Mouse (Mus musculus): ENCODE measurements at regions not wholly inside any gene's neighbourhood (a gene's known extent, or its start where the extent isn't known, plus 50 kb on each side); places are given as distances from the start of the nearest gene placed in this dataset.

GRCm38 (mm10) chr4:149844971-149845370 is 70.9 kb upstream of the Slc25a33 start:
- ATAC-seq (replicated peaks; ENCODE audit: insufficient number of reproducible peaks, low FRiP score, low TSS enrichment, poor library complexity, severe bottlenecking), result no peak

DNA sequence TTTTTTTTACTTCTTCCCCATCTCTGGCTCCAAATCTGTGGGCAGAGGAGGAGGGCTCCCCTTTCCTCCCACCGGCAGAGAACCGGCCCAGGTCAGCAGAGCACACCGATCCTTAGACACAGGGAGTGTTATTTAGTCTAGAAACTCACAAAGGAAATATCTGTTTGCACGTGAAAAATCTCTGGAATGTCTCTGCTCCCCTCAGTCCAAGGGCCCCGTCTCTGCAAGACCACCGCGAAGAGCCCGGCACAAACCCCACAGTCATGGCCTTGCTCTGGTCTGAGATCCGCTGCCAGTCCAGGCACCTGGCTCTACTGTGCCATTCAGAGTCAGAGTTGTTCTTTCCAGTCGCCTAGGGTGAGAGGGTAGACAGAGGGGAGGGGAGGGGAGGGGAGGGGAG is 69.7 kb upstream of the Slc25a33 start:
- ATAC-seq (replicated peaks; ENCODE audit: insufficient number of reproducible peaks, low FRiP score, low TSS enrichment, poor library complexity, severe bottlenecking), result no peak

GRCm38 (mm10) chr4:149842906-149843305 is 68.8 kb upstream of the Slc25a33 start:
- peak; percentile 55 for ATAC-seq (replicated peaks; ENCODE audit: insufficient number of reproducible peaks, low FRiP score, low TSS enrichment, poor library complexity, severe bottlenecking)

GRCm38 (mm10) chr4:149841856-149842255 is 67.8 kb upstream of the Slc25a33 start:
- no peak for ATAC-seq (replicated peaks; ENCODE audit: insufficient number of reproducible peaks, low FRiP score, low TSS enrichment, poor library complexity, severe bottlenecking)

DNA sequence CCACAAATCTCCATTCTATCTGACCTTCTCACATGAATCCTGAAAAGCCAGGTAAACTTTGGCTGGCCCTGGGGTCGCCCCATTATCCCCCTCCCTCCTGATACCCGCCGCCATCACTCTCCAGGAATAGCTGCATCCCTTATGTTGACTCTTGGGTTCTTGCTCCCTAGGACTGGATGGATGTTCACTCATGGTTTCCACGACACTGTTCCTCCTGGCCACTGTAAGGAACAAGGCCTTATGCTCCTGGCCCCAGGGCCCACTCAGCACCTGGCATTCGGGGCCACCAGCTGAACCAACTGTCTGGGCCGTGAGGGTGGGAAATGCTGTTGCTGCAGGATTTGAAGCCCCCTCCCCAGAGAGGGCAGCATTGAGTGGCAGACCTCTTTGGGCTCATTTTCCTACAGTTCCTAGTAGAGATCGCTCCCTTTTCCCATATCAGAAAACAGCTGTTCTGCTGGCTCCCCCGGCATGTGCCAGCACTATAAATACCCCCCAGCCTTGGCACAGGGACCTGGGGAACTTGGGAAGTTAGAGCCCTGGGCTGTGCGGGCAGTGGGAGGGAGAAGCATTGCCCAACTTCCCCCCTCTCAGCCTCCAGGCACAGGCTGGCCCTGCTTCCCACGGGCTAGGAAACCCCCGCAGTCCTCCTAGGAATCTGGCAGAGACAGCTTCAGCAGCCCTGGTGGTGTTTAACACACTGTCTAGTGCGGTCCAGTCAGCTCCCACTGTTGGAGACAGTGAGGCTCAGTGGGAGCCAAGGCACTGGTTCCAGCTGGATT is 66.6 kb upstream of the Slc25a33 start:
- ATAC-seq (replicated peaks; ENCODE audit: insufficient number of reproducible peaks, low FRiP score, low TSS enrichment, poor library complexity, severe bottlenecking), result no peak

GRCm38 (mm10) chr4:149838682-149839081 is 64.6 kb upstream of the Slc25a33 start:
- no peak for ATAC-seq (replicated peaks; ENCODE audit: insufficient number of reproducible peaks, low FRiP score, low TSS enrichment, poor library complexity, severe bottlenecking)

DNA sequence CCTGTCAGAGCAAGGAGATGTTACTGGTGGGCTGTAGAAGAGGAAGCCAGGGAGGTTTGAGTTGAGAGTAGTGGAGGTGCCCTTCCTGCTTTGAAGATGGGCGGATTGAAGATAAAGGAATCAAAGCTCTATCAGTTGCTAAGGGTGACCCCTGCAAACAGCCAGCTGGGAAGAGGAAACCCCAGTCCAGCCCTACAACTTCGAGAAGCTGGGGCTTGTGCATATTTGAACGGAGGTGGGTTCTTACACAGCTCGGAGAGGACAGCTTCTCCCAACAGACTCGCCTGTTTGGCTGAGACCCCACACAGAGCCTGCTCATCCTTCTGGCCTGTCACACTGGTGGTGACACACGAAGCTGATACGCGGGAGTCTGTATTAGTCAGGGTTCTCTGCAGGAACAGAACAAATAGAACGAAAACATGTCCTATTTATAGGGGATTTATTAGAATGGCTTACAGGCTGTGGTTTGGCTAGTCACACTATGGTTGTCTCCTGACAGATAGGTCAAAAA is 60.6 kb upstream of the Slc25a33 start:
- no peak for ATAC-seq (replicated peaks; ENCODE audit: insufficient number of reproducible peaks, low FRiP score, low TSS enrichment, poor library complexity, severe bottlenecking)

DNA sequence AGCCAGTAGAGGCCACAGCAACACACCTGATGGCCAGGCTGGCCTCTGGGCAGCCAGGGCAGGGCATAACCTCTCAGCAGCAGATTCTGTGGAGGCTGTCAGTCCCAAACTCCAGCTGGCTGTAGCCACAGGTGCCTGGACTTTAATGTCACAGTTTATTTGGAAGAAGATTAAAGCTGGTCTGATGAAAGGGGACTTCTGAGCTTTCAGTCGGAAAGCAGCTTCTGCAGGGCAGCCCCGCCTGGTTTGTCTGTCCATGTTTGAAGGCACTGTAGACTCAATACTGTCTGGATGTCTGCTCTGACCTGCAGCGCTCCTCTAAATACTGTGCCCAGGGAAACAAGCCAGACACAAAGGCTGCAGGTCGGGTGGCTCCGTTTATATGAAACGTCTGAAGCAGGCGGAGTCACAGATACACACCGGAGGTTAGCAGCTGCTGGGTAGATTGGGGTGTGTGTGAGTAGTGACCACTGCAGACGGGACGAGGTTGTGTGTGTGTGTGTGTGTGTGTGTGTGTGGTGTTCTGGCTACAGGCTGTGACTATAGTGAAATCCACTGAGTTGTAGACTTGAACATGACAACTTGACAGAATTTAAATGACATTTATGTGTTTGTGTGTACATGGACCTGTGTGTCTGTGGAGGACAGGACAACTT is 58.5 kb upstream of the Slc25a33 start:
- no peak for ATAC-seq (replicated peaks; ENCODE audit: insufficient number of reproducible peaks, low FRiP score, low TSS enrichment, poor library complexity, severe bottlenecking)

DNA sequence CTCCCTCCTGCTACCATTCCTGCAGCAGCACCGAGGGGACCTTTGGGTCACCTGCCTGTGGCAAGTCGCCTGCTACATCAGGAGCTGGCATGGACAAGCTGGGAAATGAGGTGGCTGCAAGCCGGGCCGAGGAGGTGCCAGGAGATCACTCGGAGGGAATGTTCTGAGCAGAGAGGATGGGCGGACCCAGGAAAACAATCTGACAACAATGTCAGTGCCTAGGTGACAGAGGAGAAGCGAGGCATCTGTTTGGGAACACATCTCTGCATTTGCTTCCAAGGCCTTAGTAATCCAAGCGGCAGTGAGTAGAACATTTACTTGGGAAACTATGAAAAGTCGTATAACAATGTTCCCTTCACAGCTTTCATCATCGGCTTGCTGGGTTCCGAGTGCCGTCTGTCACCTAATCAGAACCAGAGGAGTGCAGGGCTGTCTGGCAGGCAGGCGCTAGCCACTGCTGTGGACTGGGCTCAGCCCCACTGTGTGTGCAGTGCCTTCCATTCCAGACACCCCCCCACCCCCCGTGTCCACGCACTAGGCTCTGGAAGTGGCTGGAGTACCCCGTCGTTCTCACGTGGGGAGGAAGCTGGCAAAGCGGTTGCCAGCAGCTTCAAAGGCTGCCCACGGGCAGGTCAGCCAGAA is 56.6 kb upstream of the Slc25a33 start:
- no peak for ATAC-seq (replicated peaks; ENCODE audit: insufficient number of reproducible peaks, low FRiP score, low TSS enrichment, poor library complexity, severe bottlenecking)

GRCm38 (mm10) chr4:149829964-149830363 is 55.9 kb upstream of the Slc25a33 start:
- no peak for ATAC-seq (replicated peaks; ENCODE audit: insufficient number of reproducible peaks, low FRiP score, low TSS enrichment, poor library complexity, severe bottlenecking)

DNA sequence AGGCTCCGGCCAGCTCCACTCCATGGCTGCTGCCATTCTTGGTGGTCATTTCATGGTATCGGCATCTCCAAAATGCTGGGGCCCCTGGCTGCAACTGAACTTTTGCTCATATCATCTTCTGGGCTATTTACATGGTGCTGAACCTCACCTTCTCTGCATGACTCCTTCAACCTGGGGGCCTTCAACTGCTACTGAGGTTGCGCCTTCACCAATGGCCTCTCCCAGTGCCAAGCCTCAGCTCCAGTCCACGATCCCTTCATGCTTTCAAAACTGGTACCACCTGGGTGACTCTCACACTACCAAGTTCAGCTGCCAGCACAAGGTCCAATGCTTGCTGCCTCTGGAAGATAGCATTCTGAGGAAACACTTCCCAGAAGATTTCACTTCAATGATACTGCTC is 53.7 kb upstream of the Slc25a33 start:
- ATAC-seq (replicated peaks; ENCODE audit: insufficient number of reproducible peaks, low FRiP score, low TSS enrichment, poor library complexity, severe bottlenecking), result no peak

Data from monocyte, adult 5-6 weeks (primary cell).